Mouse (Mus musculus): Measurements from ENCODE around the gene Topbp1.

Topbp1 gene

DNA sequence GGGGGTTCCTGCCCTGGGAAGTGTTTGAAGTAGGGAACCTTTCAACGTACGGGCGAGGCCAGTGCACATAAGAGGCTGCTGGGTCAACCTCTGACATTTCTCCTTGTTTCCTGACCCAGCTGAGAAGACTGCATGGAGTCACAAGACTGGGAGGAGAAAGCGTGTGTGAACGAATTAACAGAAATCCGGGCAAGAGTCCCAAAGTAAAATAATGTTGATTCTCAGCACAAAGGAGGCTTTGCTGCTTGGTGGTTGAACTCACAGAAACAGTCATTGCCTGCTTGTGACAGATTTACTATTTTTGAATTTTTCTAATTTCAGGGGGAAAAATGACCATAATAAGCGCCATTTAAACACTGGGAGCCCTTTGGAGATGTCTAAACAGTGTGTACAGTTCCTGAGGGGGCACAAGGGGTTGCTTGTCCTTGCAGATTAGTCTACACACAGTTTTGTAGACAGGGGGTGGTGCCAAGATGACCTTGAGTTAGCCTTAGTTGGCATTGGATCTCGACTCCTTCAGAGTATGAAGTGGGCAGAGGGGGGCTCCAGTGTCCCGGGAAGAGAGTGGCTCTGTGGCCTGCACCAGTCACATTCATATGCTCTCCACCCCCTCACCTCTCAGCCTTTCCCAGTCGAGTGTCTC, 82.1 kb downstream of the Topbp1 start:
- DNase-seq = no peak

DNA sequence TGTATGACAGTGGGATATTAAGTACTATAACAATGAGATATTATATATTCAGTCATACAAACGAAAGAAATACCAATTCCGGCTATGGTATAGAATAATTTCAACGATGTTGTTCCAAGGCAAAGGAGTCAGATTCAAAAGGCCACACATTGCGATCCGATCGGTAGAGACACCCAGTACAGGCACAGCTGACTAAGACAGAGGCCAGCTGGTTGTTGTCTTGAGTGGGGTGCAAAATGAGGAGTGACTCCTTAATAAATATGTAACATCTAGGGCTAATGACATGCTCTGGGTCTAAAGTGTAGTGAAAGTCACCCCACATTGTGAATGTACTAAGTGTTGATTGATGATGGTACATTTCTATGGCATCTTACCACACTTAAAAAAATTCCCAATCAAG, 84.2 kb downstream of the Topbp1 start:
- no peak for DNase-seq

DNA sequence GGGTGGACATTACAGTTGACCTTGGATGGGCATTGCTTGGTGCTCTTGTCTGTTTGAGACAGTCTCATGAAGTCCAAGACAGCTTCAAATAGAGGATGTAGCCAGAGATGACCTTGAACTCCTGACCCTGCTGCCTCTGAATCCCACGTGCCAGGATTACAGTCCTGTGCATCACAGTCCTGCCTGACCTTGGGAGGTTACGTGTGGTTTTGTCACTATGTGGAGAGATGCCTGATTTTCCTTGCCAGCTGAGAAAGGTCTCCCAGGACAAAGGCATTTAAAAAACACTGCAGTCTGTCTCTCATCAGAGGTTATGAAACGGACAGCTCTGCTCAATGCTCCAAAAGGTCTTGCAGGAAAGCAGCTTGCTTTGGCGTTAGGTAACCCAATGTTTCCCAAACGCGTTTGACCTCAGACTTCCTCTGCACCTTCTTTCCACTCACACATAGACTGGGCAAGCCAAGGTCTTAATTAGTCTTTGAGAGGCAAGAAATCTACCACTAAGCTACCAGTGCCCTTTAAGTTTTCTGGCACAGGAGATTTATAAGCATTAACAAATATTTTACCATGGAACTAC, 86.9 kb downstream of the Topbp1 start:
- DNase-seq = no peak

DNA sequence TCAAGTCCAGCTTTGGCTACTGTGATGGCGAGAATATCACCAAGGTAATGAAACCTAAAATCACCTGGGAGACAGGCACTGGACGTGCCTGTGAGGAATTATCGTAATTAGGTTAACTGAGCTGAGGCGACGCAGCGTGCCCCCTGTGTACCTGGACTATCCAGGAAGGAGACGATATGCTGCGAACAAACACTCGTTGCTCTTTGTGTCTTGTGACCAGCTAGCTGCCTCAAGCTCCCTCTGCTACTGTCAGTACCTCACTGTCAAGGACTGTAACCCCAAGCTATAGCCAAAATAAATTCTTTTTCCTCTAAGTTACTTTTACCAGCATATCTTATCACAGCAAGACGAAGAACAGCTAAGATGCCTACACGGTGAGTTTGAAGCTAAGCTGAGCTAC, 88.2 kb downstream of the Topbp1 start:
- no peak for DNase-seq

DNA sequence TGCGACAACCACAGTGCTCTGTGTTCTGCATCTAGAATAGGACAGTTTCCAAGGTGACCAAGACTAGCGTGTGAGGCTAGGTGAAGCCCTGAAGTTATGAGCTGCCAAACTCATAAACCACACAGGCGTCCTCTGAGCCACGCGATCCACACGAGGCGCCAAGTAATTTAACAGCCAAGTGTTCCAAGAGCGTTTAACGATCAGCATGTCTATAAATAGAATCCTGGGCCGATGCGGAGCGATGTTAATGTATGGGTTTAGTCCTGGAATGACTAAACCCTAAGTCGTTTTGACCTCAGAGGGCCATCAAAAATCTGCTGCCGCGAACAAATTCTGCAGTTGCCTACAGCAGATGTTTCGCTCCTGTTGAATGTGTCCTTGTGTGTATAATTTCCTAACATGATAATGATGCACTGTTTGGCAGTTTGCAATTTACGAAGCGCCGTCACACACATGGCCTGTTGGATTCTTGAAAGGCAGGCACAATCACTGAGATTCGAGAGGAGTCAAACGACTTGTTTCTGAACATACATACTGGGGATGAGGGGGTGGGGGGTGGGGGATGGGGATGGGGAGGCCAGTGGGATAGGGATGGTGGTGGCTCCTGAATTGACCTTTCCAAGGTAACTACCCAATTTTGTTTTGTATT, 93.6 kb downstream of the Topbp1 start:
- peak; percentile 18 to 66 for DNase-seq
